Mouse (Mus musculus) adrenal gland, postnatal 36 days (tissue): ENCODE measurements around the gene Adgrg7. TPM values are rescaled to one million over a fixed set of nuclear protein-coding genes. Genes with fewer than 3 reads are reported as not detected.
A peak's percentile ranks its signal among the peaks of the same experiment; 100 is the strongest.

ENCODE experiments used
- DNase-seq, 2 experiments: peaks; one replicate each; pipeline ENCODE4 v3.0.0; 2021; ENCODE audit warnings: mixed read lengths in 1 of 2
- long read RNA-seq, 2 experiments: library from polyadenylated mRNA; stranded (forward); transcript quantifications; one replicate each; pipeline ENCODE4 v2.0.0; 2021; ENCODE audit warnings: borderline sequencing depth in 2 of 2
- total RNA-seq, 2 experiments: library from RNA; stranded (reverse); gene quantifications; 2 replicates each; pipeline ENCODE4 v1.2.3; 2021

Adgrg7 gene
- under 1 TPM in 1 of 2 experiments, not detected in 1; 0.10 TPM for total RNA-seq
- long read RNA-seq, experiment 1, result 0 reads
- long read RNA-seq, experiment 2, result 0 reads

DNA sequence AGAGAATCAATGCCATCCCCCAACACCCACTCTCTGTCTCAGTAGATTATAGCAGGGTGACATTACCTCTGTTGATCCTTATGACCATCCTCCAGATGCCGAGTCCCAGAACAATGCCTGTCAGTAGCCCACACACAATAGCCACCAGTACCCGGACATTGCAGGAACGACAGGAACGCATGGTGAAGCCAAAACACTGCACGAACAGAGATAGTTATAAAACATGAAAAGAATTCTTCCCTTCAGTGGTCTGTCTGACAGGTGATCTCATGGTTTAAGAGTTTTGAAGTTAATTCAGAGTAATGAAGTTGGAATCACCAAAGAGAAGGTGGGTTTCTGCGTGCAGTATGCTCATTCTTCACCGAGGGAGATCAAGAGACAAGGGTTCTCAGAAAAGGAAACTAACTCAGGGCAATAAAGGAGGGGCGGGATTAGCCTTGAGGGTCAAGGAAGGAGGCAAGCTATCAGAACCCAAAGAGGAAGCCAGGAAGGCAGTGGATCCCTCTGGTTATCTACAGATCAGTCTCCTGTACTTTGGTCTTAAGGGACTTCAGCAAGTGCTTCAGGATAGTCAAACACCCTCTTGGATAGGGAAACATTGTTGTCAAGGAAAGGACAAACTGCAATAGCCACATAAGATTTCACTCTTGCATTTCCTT lies at the start of gene Adgrg7:
TSS of gene Adgrg7 (minus strand) at position 375 of the 659 bp plus-strand sequence.
- DNase-seq, result no peak

DNA sequence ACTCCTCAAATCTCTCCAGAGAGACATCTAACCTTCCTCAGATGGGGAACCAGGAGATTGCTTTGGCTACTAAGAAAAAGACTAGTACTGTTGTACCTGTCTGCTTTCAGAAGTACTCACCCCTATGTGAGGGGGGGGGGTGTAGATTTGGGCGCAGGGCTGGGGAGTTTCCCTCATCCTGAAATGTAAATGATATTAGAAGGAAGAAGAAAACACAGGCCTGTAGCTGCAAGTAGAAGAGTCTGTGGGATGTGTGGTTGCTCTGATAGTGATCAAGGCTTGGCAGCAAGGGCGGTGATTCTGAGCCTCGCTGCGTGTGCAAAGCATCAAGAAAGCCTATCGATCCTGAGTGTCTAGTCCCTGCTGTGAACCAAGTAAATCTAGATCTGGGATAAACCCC lies 47.3 kb upstream of the Adgrg7 start:
- DNase-seq, result no peak

DNA sequence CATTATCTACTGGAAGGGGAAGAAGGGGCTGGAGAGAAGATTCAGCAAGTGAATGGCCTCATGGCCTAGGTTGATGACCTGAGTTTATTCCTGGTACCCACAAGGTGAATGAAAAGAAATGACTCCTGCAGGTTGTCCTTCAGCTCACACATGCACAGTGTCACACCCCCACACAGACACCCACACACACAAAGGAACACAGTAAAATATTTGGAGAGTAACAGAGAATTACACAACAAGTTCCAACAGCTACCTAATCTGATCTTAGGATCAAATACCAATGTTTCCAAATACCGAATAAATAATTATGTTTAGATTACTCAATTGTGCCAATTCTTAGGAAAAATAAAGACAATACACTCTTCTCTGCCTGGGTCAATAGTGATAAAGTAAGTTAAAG lies 37.7 kb upstream of the Adgrg7 start:
- no peak for DNase-seq

DNA sequence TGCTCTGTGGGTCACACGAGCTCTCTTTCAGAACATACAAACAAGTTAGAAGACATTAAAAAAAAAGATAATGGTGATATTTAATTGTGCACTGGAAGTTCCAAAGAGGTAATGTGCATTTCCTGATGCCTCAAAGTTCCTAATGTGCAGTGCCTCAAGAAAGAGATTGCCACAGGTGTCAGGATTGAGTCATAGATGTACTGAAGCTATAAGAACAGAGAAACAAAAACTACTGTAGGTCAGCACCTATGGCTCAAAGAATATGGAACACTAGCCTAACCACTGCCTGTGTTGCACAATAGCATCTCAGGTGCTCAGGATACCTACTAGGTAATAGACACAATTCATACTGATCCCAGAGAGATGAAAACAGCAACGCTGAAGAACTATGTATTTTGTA lies 36.3 kb upstream of the Adgrg7 start:
- DNase-seq, result no peak

DNA sequence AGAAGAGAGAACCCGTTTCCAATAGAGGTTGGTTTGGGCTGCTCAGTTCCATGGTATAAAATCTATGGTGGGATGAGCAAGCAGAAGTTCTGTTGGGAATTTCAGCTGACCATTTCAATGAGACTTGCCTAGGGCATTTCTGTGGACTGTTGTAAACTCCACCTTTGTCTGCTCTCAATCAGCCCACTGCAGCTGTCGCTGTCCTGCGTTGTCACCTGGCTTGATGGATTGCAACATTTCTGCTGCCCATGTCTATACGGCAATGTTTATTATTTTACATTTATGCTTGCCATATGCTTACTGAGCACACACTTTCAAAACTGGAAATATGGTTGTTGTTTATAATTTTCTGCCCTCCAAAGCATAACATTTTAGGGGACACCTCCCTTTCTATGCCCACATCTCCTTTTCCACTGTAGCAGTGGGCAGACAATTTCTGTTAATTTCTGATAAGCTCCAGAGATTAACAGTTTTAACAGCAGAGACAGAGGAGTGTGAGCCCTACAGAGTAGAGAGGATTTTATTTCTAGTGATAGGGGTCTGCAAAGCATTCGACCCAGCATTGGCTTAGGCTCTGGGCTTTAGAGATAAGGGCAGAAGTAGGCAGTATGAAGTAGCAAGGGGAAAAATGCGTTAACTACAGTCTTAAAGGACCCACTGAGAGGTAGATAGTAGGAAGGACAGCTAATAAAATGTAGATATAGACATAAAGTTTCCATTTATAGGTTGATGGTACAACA lies 5.9 kb upstream of the Adgrg7 start:
- no peak for DNase-seq

DNA sequence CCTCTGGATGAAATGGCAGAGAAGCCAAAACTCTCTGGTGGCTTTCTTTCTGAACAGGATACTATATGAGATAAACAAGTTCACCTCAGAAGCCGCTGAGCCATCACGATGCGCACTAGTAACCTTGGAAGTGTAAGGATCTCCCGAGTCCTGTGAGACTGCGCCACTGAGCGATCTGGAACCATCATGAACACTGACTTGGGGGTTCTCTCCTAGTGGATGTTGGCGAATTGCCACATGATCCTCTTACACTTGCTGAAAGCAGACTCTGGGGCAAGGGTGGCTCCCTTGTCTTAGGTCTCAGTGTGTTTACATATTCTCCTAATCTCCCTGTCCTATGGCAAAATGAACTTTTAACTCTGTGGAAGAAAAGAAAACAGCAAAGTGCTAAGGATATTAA lies 5.3 kb upstream of the Adgrg7 start:
- no peak for DNase-seq

DNA sequence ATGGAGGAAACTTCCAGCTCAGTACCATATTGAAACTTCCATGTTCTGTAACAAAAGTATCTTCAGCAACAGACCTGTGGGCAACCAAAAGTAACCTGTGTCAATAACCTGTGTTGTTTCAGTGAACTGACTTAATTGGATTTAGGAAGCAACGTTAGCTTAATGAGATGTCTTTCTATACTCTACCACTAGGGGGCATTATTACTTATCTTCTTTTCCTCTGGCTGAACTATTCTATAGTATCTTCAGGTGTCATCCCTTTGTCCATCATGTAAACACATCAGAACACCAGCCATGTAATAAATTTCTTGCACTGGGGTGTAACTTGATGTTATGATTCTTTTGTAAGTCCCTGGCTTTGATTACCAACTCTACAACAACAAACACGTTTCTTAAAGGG lies 4.8 kb upstream of the Adgrg7 start:
- no peak for DNase-seq

DNA sequence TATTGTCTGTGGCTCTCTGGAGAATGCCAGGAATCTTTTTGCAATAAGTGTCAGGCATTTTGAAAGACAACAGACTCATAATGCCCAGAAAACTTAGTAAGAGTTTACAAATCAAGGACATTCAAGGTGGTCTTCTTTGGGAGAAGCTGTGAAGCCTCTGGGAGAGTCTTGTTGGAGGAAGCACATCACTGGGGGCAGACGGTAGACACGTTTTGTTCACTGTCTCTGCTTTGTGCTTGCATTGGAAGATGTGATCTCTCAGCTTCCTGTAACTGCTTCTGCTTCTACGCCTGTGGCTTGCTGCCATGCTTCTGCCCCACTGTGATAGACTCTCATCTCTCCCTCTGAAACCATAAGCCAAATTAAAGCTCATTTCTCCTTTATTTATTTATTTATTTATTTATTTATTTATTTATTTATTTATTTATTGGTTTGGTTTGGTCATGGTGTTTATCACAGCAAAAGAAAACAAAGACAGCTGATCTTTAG lies 3.9 kb upstream of the Adgrg7 start:
- DNase-seq, result no peak

DNA sequence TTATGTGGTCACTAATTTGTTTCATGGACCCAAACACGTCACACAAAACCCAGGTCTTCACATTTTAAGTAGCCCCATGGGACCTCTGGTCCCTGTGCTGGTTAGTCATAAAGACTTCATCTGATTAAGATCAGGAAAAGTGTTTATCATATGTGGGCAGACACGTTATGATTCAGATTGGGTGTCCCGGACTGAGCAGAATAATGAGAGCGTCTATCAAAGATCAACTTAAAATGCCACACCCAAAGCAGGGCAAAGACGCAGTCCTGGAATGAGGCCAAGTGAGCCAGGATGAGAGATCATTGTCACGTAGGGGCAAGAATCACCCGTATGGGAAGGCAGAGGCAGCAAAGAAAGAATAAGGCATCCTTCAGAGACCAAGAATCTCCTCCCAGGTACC lies 3.2 kb upstream of the Adgrg7 start:
- DNase-seq, result no peak

DNA sequence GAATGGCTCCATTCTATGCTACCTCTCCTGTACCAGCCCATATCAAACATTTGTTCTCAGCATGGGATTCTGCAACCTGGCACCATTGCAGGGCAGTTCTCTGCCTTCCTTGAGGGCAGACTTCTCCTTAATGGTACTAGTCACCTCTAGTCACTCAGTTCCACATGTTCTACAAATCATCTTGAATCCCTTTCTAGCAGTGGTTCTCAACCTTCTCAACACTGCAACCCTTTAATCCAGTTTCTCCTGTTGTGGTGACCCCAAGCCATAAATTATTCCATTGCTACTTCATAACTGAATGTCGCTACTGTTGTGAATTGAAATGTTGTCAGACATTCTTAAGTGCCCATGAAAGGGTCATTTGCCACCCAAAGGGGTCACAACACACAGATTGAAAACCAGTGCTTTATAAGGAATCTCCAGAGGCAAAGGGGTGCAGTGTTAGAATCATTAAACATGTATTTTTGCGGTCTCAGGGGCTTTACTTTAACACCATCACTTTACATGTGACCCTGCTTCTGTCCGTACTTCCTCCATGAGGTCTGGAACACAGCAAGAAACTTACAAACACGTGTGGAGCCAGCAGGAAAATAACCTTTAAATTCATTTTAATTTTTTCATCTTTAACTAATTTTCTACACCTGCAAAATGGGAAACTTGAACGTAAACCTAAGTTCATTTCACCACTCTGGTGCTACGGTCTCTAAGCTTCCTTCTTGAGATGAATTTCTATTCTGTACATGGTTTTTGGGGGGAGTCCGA lies 1.1 kb downstream of the Adgrg7 start:
- DNase-seq, result no peak

DNA sequence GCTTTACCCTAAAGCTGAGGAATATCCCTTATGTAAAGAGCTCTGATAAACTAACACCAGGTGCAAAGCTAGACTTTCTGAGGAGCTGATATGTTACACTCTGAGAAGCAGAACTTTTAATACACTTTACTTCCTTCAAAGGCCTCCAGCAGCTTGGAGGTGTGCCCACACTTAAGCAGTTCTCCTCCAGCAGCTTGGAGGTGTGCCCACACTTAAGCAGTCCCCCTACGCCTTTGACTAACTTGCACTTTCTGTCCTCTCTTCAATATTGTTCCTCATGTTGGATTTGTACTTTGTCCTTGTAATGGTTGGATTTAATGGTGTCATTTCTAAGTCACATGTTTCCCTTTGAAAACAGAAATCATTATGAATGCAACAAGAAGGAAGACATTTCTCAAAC lies 1.9 kb downstream of the Adgrg7 start:
- DNase-seq, result no peak

DNA sequence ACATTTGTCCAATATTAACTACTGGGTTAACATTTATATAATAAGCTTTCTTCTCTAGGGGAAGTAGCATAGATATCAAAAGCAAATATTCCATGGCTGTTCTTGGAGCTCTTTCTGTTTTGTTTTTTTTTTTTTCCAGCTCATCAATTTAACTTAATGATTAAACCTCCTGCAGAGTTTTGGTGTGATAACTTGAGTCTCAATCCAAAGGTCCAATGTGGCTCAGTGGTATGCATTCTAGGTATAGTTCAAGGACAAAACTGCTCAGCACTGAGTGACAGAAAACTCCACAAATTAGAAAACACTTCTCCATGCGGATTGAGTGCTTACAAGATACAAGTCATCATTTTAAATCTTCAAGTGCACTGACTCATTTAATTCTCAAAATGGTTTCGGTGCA lies 9.7 kb downstream of the Adgrg7 start:
- no peak for DNase-seq

DNA sequence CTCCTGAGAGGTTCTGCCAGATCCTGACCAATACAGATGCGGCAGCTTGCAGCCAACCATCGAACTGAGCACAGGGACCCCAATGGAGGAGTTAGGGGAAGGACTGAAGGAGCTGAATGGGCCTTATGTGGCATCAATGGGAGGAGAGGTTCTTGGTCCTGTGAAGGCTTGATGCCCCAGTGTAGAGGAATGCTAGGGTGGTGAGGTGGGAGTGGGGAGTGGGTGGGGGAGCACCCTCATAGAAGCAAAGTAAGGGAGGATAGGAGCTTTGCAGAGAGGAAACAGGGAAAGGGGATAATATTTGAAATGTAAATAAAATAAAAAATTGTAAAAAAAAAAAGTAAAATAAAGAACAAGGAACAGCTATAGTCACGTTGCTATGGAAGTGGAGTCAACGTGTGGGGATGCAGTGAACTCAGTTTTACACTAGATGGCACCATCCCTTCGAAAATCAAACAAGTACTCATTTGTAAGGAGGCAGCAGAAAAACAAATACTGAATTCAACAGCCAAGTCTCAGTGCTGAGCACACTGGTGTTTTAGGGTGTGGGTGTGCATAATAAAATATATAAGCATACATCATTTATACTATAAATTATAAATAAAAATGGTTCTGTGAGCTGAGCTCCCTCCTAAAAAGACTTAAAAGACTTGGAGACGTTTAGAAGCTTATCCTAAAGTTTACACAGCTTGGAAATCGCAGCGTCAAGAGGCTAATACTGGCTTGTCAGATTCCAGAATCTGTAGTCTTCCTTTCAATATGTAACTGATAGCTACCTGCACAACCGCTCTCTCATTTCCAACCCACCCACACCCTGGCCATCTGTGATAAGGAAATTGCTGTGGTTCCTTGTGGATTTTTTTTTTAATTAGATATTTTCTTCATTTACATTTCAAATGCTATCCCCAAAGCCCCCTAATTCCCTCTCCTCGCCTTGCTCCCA lies 24.2 kb downstream of the Adgrg7 start:
- DNase-seq, result peak; percentile 4 to 39

DNA sequence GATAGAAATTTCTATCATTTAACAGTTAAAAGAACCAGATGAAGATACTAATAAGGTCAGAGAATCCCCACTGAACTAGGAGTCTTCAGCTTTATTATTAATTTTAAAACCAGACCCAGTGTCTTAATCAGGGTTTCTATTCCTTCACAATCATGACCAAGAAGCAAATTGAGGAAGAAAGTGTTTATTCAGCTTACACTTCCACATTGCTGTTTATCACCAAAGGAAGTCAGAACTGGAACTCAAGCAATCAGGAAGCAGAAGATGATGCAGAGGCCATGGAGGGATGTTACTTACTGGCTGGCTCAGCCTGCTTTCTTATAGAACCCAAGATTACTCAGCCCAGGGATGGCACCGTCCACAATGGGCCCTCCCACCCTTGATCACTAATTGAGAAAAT lies 66.6 kb downstream of the Adgrg7 start:
- no peak for DNase-seq

DNA sequence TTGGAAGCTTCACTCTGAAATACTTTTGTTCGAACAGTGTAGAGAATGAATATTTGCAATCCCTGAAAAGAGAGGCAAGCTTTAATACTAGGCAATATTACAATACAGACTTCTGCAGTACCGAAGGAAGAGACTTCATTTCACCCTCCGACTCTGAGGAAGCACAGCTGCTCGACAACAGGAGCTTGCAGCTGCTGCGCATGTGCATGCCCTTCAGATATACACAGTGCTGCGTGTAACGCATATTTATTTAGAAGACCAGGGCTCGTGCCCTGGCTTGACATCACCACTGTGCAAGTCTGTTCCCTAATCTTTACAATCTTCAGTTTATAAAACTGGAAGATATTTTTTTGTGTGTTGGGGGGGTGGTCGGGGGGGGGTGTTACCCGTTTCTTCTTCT lies 70.7 kb downstream of the Adgrg7 start:
- DNase-seq, result no peak

DNA sequence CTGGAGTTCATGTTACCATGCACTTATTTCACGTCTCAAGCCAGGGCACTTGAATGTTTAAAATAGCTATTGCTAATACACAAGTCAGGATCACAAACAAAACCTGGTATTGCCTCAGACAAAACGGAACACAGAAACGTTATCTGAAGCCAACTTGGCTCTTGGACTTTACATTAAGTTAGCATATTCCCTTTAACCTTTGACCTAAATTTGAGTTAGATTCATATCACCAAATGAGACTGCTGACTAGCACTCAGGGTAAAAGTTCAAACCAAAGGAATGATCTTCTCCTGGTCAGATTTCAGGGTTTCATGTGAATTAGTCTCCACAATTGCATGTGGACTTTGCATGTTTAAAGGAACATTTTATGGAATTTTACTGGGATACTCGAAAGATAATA lies 73.3 kb downstream of the Adgrg7 start:
- no peak for DNase-seq

DNA sequence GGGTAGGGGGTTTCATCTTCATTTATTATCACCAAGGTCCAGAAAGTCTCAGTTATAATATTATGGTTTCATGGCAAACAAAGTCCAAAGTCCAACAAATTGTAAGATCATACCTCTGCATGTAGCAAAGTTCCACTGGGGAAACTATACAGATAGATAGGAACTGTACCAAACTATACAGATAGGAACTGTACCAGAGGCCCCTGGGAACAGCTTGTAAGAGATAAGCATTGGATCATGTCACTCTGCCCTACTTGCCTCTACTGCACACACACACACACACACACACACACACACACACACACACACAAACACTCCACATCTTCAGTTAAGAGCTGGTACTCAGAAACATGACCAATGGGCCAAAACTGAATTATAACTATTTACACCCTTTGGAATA lies 76.6 kb downstream of the Adgrg7 start:
- no peak for DNase-seq

DNA sequence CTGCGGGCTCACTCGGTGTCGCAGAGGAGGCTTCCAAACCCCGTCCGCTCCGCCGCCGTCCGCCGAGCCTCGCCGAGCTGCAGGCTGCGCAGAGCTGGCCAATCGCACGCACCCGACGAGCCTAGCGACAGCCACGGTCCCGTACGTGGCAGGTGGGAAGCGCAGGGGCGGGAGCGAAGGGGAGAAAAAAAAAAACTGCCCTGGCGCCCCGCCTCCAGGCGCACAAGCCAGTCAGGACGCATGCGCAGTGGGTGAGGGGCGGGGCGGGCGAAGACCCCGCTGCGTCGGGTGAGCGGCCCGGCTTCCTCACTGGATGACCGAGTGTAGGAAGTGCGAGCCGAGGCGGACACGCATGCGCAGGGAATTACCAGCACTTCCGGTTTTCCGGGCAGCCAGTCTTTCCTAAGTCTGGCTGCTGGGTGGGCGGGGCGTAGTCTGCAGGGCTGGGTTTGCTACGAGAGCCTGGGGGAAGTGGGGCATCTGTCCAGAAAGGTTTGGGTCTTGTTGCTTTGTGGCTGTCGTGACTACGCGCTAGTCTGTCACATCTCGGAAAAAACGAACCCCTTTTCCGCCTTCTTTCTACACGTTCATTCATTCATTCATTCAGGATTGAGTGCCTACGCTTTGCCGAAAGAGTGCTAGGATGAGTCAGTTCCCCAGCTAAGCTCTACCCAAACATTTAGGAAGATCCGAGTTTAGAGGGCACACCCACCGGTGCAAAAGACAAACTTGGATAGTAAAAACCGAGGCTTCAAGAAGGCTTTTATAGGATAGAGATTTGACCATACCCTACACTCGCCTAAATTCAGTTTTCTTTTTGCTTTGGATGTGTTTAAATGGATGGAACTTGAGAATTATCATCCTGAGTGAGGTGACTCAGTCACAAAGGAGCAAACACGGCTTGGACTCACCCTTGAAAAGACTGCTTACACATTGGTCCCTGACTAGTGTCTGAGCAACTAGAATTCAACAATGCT lies 78.1 kb downstream of the Adgrg7 start, which contains the start of gene Tfg:
TSS of gene Tfg (minus strand) at position 227 of the 977 bp plus-strand sequence.
- DNase-seq, result peak; percentile 99 to 100

DNA sequence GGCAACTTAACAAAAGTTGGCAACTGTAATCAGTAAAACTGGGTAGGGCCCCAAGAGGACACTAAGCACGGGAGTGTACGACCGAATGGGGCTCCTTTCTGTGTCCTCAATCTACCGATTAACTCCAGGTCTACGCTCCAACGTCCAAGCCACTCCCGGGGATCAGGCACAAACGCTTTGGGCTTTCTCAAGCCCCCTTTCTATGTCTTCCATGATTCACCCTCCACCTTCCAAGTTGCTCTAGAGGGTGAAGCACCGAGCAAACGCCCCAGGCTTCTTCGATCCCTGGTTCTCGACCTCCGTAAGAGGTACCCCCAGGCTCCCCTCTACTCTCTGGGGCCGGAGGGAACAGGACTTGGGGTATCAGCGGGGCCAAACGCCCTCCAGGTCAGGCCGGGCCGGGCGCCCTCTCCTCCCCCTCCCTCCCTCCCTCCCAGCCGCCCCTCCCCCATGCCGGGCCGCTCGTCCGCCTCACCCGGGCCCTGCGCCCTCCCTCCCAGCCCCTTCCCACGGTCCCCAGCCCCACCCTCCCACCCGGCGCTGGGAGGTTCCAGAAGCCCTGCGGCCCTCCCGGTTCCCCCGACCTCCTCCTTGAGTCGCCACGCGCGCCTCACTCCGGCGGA lies 79.0 kb downstream of the Adgrg7 start:
- peak in 1 of 2 experiments; percentile 72 for DNase-seq

DNA sequence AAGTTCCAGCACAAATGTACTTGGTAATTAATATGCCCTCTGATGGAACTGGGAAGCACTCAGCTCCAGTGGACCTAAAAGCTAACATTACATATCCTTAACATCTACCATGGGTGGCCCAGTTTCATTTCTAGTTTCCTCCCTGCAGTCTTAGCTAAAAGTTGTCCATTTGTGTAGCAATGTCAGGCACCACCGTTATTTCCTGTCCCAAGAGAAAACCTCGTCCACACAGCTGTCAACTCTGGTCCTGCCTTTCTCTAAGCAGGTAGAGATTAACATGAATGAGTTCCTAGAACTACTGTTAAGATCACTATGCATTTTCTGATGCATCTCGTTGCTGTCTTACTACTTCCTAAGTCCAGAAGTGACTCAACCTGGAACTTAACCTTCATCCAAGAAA lies 80.0 kb downstream of the Adgrg7 start:
- DNase-seq, result no peak
